Mouse (Mus musculus) heart, postnatal 0 days (tissue): Measurements from ENCODE around the gene Tmem87b.

Source experiments
- CTCF ChIP-seq: IDR thresholded peaks from 2 replicates; pipeline ENCODE4 v1.5.1; 2016; ENCODE audit warnings: antibody characterized with exemption, control low read depth, low read depth
- EP300 ChIP-seq: IDR thresholded peaks from 2 replicates; pipeline ENCODE4 v1.6.1; 2016; ENCODE audit warnings: antibody characterized with exemption, low read depth

- TF ChIP-seq CTCF, result no peak
- TF ChIP-seq EP300, result no peak
Measured at GRCm38 (mm10) chr2:128842437-128842836, 24.5 kb downstream of the Tmem87b start.
